Mouse (Mus musculus): ENCODE data around the gene Odf3. TPM values are rescaled to one million over a fixed set of nuclear protein-coding genes. Genes with fewer than 3 reads are reported as not detected.

The Odf3 gene
- polyA plus RNA-seq, 1 experiment from 2014 or later = not detected

GRCm38 (mm10) chr7:140831447-140831846 is 16.2 kb upstream of the Odf3 start:
- no peak for ATAC-seq (ENCODE audit: insufficient read depth, low FRiP score, low read depth)
- H3K4me3 ChIP-seq (replicated peaks) = no peak overlapping the region

GRCm38 (mm10) chr7:140833341-140833740 is 14.3 kb upstream of the Odf3 start:
- Histone ChIP-seq H3K4me3 (replicated peaks) (no peak overlapping the region), H3K9me3 (no peaks in the 10 kb centered on the region), H3K9ac (no peak overlapping the region), H3K4me1 (no peaks in the 10 kb centered on the region), H3K4me2 (no peak overlapping the region), H3K27ac (no peak overlapping the region), H3K27me3 (replicated peaks) (no peaks in the 10 kb centered on the region), H3K36me3 (no peaks in the 10 kb centered on the region)
- 88% methylated on average over 4 of the region's 4 CpGs for WGBS
- no peak for ATAC-seq (ENCODE audit: insufficient read depth, low FRiP score, low read depth)

More at GRCm38 (mm10) chr7:140831447-140831846, 16.2 kb upstream of the Odf3 start:
- Histone ChIP-seq H3K9ac (no peak overlapping the region), H3K4me2 (no peak overlapping the region), H3K27ac (no peak overlapping the region), H3K36me3 (no peaks in the 10 kb centered on the region), H3K4me1 (no peaks in the 10 kb centered on the region), H3K27me3 (replicated peaks) (no peaks in the 10 kb centered on the region), H3K9me3 (no peaks in the 10 kb centered on the region)
- 57% methylated on average over 6 of the region's 6 CpGs for WGBS

GRCm38 (mm10) chr7:140834968-140835757 is 12.4 kb upstream of the Odf3 start, which contains the start of gene Urah:
TSS of gene Urah (plus strand) at chr7:140835018.
- Histone ChIP-seq H3K4me2 (peak within 1 kb of the TSS; percentile 39), H3K4me1 (no peaks in the 10 kb centered on the region), H3K36me3 (no peaks in the 10 kb centered on the region), H3K9ac (peak within 1 kb of the TSS; percentile 8; the same call in 1 of the 2 replicates), H3K27me3 (replicated peaks) (no peaks in the 10 kb centered on the region), H3K27ac (peak within 1 kb of the TSS; percentile 31; the same call in 1 of the 2 replicates), H3K4me3 (replicated peaks) (peak within 1 kb of the TSS; percentile 19; the same call in 1 of the 2 replicates), H3K9me3 (no peaks in the 10 kb centered on the region)
- WGBS = 39% methylated on average over 20 of the region's 20 CpGs
- ATAC-seq (ENCODE audit: insufficient read depth, low FRiP score, low read depth) = peak; percentile 76

- no peaks in the 10 kb centered on the region for H3K9me3 ChIP-seq
- WGBS = 63% methylated on average over 2 of the region's 2 CpGs
- H3K4me2 ChIP-seq = peak overlapping the region; percentile 39
- H3K4me3 ChIP-seq (replicated peaks) = 0 out of 2 replicates have a peak overlapping the region, but pooled peaks have one; percentile 19
- H3K9ac ChIP-seq = peak overlapping the region; percentile 8; the same call in 1 of the 2 replicates
- no peak for ATAC-seq (ENCODE audit: insufficient read depth, low FRiP score, low read depth)
- H3K36me3 ChIP-seq = no peaks in the 10 kb centered on the region
- H3K4me1 ChIP-seq = no peaks in the 10 kb centered on the region
- H3K27me3 ChIP-seq (replicated peaks) = no peaks in the 10 kb centered on the region
- no peak overlapping the region for H3K27ac ChIP-seq
Measured at GRCm38 (mm10) chr7:140835758-140836087, 11.9 kb upstream of the Odf3 start.

- H3K4me3 ChIP-seq (replicated peaks) = no peak overlapping the region
- no peaks in the 10 kb centered on the region for H3K27me3 ChIP-seq (replicated peaks)
- H3K4me1 ChIP-seq = 0 out of 2 replicates have a peak, but pooled peaks cover 3% of the 10 kb centered on the region
- ATAC-seq (ENCODE audit: insufficient read depth, low FRiP score, low read depth) = no peak
- H3K36me3 ChIP-seq = no peaks in the 10 kb centered on the region
- H3K4me2 ChIP-seq = no peak overlapping the region
- WGBS = 82% methylated on average over 9 of the region's 9 CpGs
- no peak overlapping the region for H3K9ac ChIP-seq
- no peak overlapping the region for H3K27ac ChIP-seq
- H3K9me3 ChIP-seq = no peaks in the 10 kb centered on the region
Measured at GRCm38 (mm10) chr7:140836243-140837115, 11.1 kb upstream of the Odf3 start.

GRCm38 (mm10) chr7:140839556-140839955 is 8.0 kb upstream of the Odf3 start:
- Histone ChIP-seq H3K36me3 (no peaks in the 10 kb centered on the region), H3K4me1 (0 out of 2 replicates have a peak, but pooled peaks cover 6% of the 10 kb centered on the region), H3K9ac (no peak overlapping the region), H3K27ac (no peak overlapping the region), H3K4me3 (replicated peaks) (no peak overlapping the region), H3K27me3 (replicated peaks) (0 out of 2 replicates have a peak, but pooled peaks cover 3% of the 10 kb centered on the region), H3K9me3 (no peaks in the 10 kb centered on the region), H3K4me2 (no peak overlapping the region)
- 56% methylated on average over 5 of the region's 5 CpGs for WGBS
- no peak for ATAC-seq (ENCODE audit: insufficient read depth, low FRiP score, low read depth)

GRCm38 (mm10) chr7:140840750-140841735 is 6.6 kb upstream of the Odf3 start:
- Histone ChIP-seq H3K27ac (no peak overlapping the region), H3K9me3 (no peaks in the 10 kb centered on the region), H3K4me2 (peak overlapping the region; percentile 24), H3K9ac (no peak overlapping the region), H3K27me3 (replicated peaks) (0 out of 2 replicates have a peak, but pooled peaks cover 6% of the 10 kb centered on the region), H3K36me3 (no peaks in the 10 kb centered on the region), H3K4me3 (replicated peaks) (no peak overlapping the region), H3K4me1 (0 out of 2 replicates have a peak, but pooled peaks cover 6% of the 10 kb centered on the region)
- WGBS = 34% methylated on average over 18 of the region's 19 CpGs
- ATAC-seq (ENCODE audit: insufficient read depth, low FRiP score, low read depth) = peak; percentile 63; the same call in 1 of the 2 replicates

- 64% methylated on average over 7 of the region's 7 CpGs for WGBS
Measured at GRCm38 (mm10) chr7:140843806-140844205, 3.8 kb upstream of the Odf3 start.

GRCm38 (mm10) chr7:140844905-140845665 is 2.5 kb upstream of the Odf3 start, which contains the start of gene Scgb1c1:
TSS of gene Scgb1c1 (plus strand) at chr7:140845547.
- Histone ChIP-seq H3K36me3 (no peaks in the 10 kb centered on the region), H3K9me3 (no peaks in the 10 kb centered on the region), H3K27ac (no peak within 1 kb of the TSS), H3K4me1 (0 out of 2 replicates have a peak, but pooled peaks cover 6% of the 10 kb centered on the region), H3K9ac (no peak within 1 kb of the TSS), H3K4me3 (replicated peaks) (no peak within 1 kb of the TSS), H3K4me2 (no peak within 1 kb of the TSS), H3K27me3 (replicated peaks) (0 out of 2 replicates have a peak, but pooled peaks cover 6% of the 10 kb centered on the region)
- ATAC-seq (ENCODE audit: insufficient read depth, low FRiP score, low read depth) = peak; percentile 76
- WGBS = 27% methylated on average over 14 of the region's 14 CpGs

More at GRCm38 (mm10) chr7:140843806-140844205, 3.8 kb upstream of the Odf3 start:
- Histone ChIP-seq H3K27ac (no peak overlapping the region), H3K9ac (no peak overlapping the region), H3K36me3 (no peaks in the 10 kb centered on the region), H3K4me3 (replicated peaks) (no peak overlapping the region), H3K4me1 (0 out of 2 replicates have a peak, but pooled peaks cover 6% of the 10 kb centered on the region), H3K27me3 (replicated peaks) (0 out of 2 replicates have a peak, but pooled peaks cover 6% of the 10 kb centered on the region), H3K4me2 (no peak overlapping the region), H3K9me3 (no peaks in the 10 kb centered on the region)
- ATAC-seq (ENCODE audit: insufficient read depth, low FRiP score, low read depth) = no peak

- 0 out of 2 replicates have a peak, but pooled peaks cover 6% of the 10 kb centered on the region for H3K27me3 ChIP-seq (replicated peaks)
- H3K4me2 ChIP-seq = no peak overlapping the region
- H3K4me1 ChIP-seq = 0 out of 2 replicates have a peak, but pooled peaks cover 6% of the 10 kb centered on the region
- H3K27ac ChIP-seq = no peak overlapping the region
- no peaks in the 10 kb centered on the region for H3K9me3 ChIP-seq
- 67% methylated on average over 4 of the region's 4 CpGs for WGBS
- no peak overlapping the region for H3K4me3 ChIP-seq (replicated peaks)
- H3K36me3 ChIP-seq = no peaks in the 10 kb centered on the region
- H3K9ac ChIP-seq = no peak overlapping the region
- ATAC-seq (ENCODE audit: insufficient read depth, low FRiP score, low read depth) = no peak
Measured at GRCm38 (mm10) chr7:140845683-140846082, 1.9 kb upstream of the Odf3 start.

Data from stomach, embryonic 15.5 days (tissue).